Mouse (Mus musculus): Measurements from ENCODE around the gene Sim2. TPM values are rescaled to one million over a fixed set of nuclear protein-coding genes. Genes with fewer than 3 reads are reported as not detected.
A peak's percentile ranks its signal among the peaks of the same experiment; 100 is the strongest.

The Sim2 gene
- polyA plus RNA-seq, 1 experiment from 2014 or later: 0.22 TPM

DNA sequence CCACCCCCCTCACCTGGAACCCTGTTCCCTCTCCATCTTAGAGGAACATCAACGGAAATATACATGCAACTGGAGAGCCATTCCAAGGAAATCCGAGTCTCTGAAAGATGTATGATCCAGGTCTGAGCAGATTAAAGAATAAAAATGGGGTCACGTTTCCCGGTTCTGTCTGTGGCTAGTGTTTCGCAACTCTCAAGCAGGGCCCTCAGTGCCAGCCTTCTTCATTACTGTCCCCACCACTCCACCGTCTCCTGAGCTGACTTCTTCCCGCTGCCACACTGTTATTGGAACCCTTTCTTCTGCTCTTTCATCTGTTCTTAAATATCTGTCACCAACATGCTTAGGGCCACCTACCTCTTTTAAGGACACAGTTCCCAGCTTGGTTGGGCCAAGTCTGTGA lies 28.4 kb downstream of the Sim2 start:
- H3K9ac ChIP-seq (replicated peaks; ENCODE audit: low read depth, low read length): no peak overlapping the region
- H3K27ac ChIP-seq (ENCODE audit: low read length): no peak overlapping the region
- 81% methylated on average over 7 of the region's 7 CpGs for WGBS
- H3K9me3 ChIP-seq (ENCODE audit: control insufficient read depth, low read depth, low read length): no peaks in the 10 kb centered on the region
- ATAC-seq (ENCODE audit: insufficient number of reproducible peaks, insufficient read depth, low FRiP score, low read depth): no peak
- H3K27me3 ChIP-seq (ENCODE audit: control insufficient read depth, insufficient read depth, low read length): no peaks in the 10 kb centered on the region
- no peak overlapping the region for H3K4me3 ChIP-seq (ENCODE audit: low read depth, low read length)
- H3K4me1 ChIP-seq (ENCODE audit: control insufficient read depth, insufficient read depth, low read length): peaks cover 7% of the 10 kb centered on the region
- no peak overlapping the region for H3K4me2 ChIP-seq (replicated peaks; ENCODE audit: low read depth, low read length)
- no peaks in the 10 kb centered on the region for H3K36me3 ChIP-seq (ENCODE audit: control insufficient read depth, insufficient read depth, low read length)

DNA sequence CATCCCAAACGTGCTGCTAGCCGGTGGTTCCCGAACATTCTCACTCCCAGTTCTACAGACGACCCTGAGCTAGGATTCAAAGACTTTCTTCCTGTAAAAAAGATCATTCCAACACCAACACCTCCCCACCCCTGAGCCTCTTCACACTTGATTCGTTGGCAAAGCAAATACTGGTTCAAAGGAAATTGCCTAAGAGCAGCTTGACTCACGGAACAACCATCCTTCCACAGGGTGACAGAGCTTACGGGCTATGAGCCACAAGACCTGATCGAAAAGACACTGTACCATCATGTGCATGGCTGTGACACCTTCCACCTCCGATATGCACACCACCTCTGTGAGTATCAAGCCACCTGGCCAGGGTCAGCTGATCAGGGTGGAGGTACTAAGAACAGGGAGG lies 30.0 kb downstream of the Sim2 start:
- no peak overlapping the region for H3K9ac ChIP-seq (replicated peaks; ENCODE audit: low read depth, low read length)
- H3K4me2 ChIP-seq (replicated peaks; ENCODE audit: low read depth, low read length): no peak overlapping the region
- H3K36me3 ChIP-seq (ENCODE audit: control insufficient read depth, insufficient read depth, low read length): no peaks in the 10 kb centered on the region
- H3K27ac ChIP-seq (ENCODE audit: low read length): no peak overlapping the region
- 62% methylated on average over 9 of the region's 9 CpGs for WGBS
- H3K4me3 ChIP-seq (ENCODE audit: low read depth, low read length): no peak overlapping the region
- H3K4me1 ChIP-seq (ENCODE audit: control insufficient read depth, insufficient read depth, low read length): peaks cover 7% of the 10 kb centered on the region
- no peak for ATAC-seq (ENCODE audit: insufficient number of reproducible peaks, insufficient read depth, low FRiP score, low read depth)
- no peaks in the 10 kb centered on the region for H3K27me3 ChIP-seq (ENCODE audit: control insufficient read depth, insufficient read depth, low read length)
- H3K9me3 ChIP-seq (ENCODE audit: control insufficient read depth, low read depth, low read length): no peaks in the 10 kb centered on the region

DNA sequence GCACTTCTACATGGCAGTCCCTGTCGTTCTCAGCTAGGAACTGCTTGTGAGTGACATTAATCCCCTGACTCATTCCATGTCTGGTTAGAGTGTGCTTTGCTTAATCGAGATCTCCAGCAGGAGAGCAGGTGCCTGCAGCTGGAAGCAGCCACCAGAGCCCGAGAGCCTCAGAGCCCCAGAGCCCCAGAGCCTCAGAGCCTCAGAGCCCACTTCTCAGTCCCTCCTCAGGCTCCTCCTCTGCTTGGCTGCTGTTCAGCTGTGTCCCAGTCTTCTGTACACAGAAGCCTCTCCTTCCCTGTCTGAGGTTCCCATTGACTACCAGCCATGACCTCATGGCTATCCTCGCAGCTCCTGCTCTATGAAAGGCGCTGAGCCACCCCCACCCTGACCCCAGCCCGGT lies 32.6 kb downstream of the Sim2 start:
- no peak overlapping the region for H3K27ac ChIP-seq (ENCODE audit: low read length)
- no peaks in the 10 kb centered on the region for H3K36me3 ChIP-seq (ENCODE audit: control insufficient read depth, insufficient read depth, low read length)
- H3K9me3 ChIP-seq (ENCODE audit: control insufficient read depth, low read depth, low read length): no peaks in the 10 kb centered on the region
- H3K4me2 ChIP-seq (replicated peaks; ENCODE audit: low read depth, low read length): no peak overlapping the region
- H3K4me3 ChIP-seq (ENCODE audit: low read depth, low read length): no peak overlapping the region
- H3K27me3 ChIP-seq (ENCODE audit: control insufficient read depth, insufficient read depth, low read length): no peaks in the 10 kb centered on the region
- 29% methylated on average over 6 of the region's 6 CpGs for WGBS
- peak; percentile 81 for ATAC-seq (ENCODE audit: insufficient number of reproducible peaks, insufficient read depth, low FRiP score, low read depth)
- H3K4me1 ChIP-seq (ENCODE audit: control insufficient read depth, insufficient read depth, low read length): peaks cover 7% of the 10 kb centered on the region
- no peak overlapping the region for H3K9ac ChIP-seq (replicated peaks; ENCODE audit: low read depth, low read length)

DNA sequence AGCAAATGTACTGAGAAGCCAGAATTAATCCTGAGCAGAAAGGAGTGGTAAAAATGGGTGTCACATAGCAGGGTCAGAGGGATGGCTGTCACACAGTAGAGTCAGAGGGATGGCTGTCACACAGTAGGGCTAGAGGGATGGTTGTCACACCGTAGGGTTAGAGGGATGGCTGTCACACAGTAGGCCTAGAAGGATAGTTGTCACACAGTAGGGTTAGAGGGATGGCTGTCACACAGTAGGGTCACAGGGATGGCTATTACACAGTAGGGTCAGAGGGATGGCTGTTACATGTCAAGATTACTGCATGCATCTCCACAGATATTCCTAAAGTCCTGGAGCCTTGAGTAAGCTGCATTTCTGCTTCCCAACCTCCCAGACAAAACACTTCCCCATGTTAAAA lies 33.7 kb downstream of the Sim2 start:
- WGBS: 97% methylated on average over 1 of the region's 1 CpGs
- H3K9ac ChIP-seq (replicated peaks; ENCODE audit: low read depth, low read length): no peak overlapping the region
- no peaks in the 10 kb centered on the region for H3K9me3 ChIP-seq (ENCODE audit: control insufficient read depth, low read depth, low read length)
- ATAC-seq (ENCODE audit: insufficient number of reproducible peaks, insufficient read depth, low FRiP score, low read depth): no peak
- no peak overlapping the region for H3K27ac ChIP-seq (ENCODE audit: low read length)
- no peak overlapping the region for H3K4me2 ChIP-seq (replicated peaks; ENCODE audit: low read depth, low read length)
- no peak overlapping the region for H3K4me3 ChIP-seq (ENCODE audit: low read depth, low read length)
- H3K27me3 ChIP-seq (ENCODE audit: control insufficient read depth, insufficient read depth, low read length): no peaks in the 10 kb centered on the region
- H3K36me3 ChIP-seq (ENCODE audit: control insufficient read depth, insufficient read depth, low read length): no peaks in the 10 kb centered on the region
- H3K4me1 ChIP-seq (ENCODE audit: control insufficient read depth, insufficient read depth, low read length): peaks cover 7% of the 10 kb centered on the region

DNA sequence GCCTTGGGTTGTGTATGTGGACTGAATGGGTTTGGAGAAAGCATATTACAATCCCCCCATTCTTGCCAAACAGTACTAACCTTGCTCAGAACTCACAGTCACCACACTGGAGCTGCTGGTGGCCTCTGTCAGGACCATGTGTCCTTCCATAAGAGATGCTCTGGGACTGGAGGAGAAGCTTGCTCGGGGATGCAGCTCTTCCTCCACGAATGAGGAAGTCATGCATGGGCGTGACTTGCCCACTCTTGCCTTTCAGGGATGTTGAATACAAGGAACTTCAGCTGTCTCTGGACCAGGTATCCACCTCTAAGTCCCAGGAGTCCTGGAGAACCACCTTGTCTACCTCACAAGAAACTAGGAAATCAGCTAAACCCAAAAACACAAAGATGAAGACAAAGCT lies 37.6 kb downstream of the Sim2 start:
- H3K9ac ChIP-seq (replicated peaks; ENCODE audit: low read depth, low read length): no peak overlapping the region
- 88% methylated on average over 3 of the region's 3 CpGs for WGBS
- no peak overlapping the region for H3K4me2 ChIP-seq (replicated peaks; ENCODE audit: low read depth, low read length)
- H3K4me1 ChIP-seq (ENCODE audit: control insufficient read depth, insufficient read depth, low read length): peaks cover 13% of the 10 kb centered on the region
- no peak for ATAC-seq (ENCODE audit: insufficient number of reproducible peaks, insufficient read depth, low FRiP score, low read depth)
- no peak overlapping the region for H3K27ac ChIP-seq (ENCODE audit: low read length)
- no peaks in the 10 kb centered on the region for H3K36me3 ChIP-seq (ENCODE audit: control insufficient read depth, insufficient read depth, low read length)
- H3K9me3 ChIP-seq (ENCODE audit: control insufficient read depth, low read depth, low read length): no peaks in the 10 kb centered on the region
- H3K4me3 ChIP-seq (ENCODE audit: low read depth, low read length): no peak overlapping the region
- H3K27me3 ChIP-seq (ENCODE audit: control insufficient read depth, insufficient read depth, low read length): 0 out of 2 replicates have a peak, but pooled peaks cover 14% of the 10 kb centered on the region

DNA sequence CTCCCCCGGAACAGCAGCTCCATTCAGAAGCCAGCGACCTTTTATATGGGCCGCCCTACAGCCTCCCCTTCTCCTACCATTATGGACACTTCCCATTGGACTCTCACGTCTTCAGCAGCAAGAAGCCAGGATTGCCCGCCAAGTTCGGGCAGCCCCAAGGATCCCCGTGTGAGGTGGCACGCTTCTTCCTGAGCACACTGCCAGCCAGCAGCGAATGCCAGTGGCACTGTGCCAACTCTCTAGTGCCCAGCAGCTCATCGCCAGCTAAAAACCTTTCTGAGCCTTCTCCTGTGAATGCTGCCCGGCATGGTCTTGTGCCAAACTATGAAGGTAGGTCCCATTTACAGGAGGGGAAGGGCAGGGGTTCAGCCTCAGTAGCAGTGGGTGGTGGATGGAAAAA lies 38.5 kb downstream of the Sim2 start:
- Histone ChIP-seq H3K4me2 (replicated peaks; ENCODE audit: low read depth, low read length) (no peak overlapping the region), H3K9me3 (ENCODE audit: control insufficient read depth, low read depth, low read length) (no peaks in the 10 kb centered on the region), H3K4me3 (ENCODE audit: low read depth, low read length) (no peak overlapping the region), H3K36me3 (ENCODE audit: control insufficient read depth, insufficient read depth, low read length) (no peaks in the 10 kb centered on the region), H3K9ac (replicated peaks; ENCODE audit: low read depth, low read length) (no peak overlapping the region), H3K4me1 (ENCODE audit: control insufficient read depth, insufficient read depth, low read length) (peaks cover 7% of the 10 kb centered on the region), H3K27me3 (ENCODE audit: control insufficient read depth, insufficient read depth, low read length) (0 out of 2 replicates have a peak, but pooled peaks cover 14% of the 10 kb centered on the region), H3K27ac (ENCODE audit: low read length) (no peak overlapping the region)
- WGBS: 75% methylated on average over 11 of the region's 11 CpGs
- ATAC-seq (ENCODE audit: insufficient number of reproducible peaks, insufficient read depth, low FRiP score, low read depth): no peak

DNA sequence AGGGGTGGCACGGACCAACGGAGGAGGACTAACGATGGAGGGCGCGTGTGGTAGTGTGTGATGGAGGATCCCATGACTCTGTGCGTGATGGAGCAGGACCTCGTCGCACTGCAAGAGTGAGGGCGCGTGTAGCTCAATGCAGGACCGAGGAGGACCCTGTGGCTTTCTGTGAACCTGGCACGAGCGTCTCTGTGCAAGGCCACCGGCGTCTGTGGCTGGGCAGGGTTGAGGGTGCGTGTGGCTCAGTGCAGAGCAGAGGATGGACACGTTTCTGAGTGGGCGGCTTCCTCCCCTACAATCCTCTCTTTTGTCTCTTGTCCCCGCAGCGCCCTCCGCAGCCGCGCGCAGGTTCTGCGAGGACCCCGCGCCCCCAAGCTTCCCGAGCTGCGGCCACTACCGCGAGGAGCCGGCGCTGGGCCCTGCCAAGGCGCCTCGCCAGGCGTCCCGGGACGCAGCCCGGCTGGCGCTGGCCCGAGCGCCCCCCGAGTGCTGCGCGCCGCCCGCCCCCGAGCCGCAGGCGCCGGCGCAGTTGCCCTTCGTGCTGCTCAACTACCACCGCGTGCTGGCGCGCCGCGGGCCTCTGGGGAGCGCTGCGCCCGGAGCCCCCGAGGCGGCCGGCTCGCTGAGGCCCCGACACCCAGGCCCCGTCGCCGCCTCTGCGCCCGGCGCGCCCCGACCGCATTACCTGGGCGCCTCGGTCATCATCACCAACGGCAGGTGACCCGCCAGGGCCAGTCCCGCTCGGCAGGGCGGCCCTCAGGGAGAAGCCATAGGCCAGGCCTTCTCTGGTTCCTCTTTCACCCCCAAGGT lies 40.6 kb downstream of the Sim2 start:
- H3K4me3 ChIP-seq (ENCODE audit: low read depth, low read length): peak overlapping the region; percentile 38
- H3K4me2 ChIP-seq (replicated peaks; ENCODE audit: low read depth, low read length): peak overlapping the region; percentile 96
- H3K27ac ChIP-seq (ENCODE audit: low read length): no peak overlapping the region
- 2% methylated on average over 75 of the region's 83 CpGs for WGBS
- H3K4me1 ChIP-seq (ENCODE audit: control insufficient read depth, insufficient read depth, low read length): peaks cover 7% of the 10 kb centered on the region
- ATAC-seq (ENCODE audit: insufficient number of reproducible peaks, insufficient read depth, low FRiP score, low read depth): peak; percentile 51; the same call in 1 of the 2 replicates
- H3K9me3 ChIP-seq (ENCODE audit: control insufficient read depth, low read depth, low read length): no peaks in the 10 kb centered on the region
- 0 out of 2 replicates have a peak, but pooled peaks cover 14% of the 10 kb centered on the region for H3K27me3 ChIP-seq (ENCODE audit: control insufficient read depth, insufficient read depth, low read length)
- H3K9ac ChIP-seq (replicated peaks; ENCODE audit: low read depth, low read length): peak overlapping the region; percentile 33; the same call in 1 of the 2 replicates
- no peaks in the 10 kb centered on the region for H3K36me3 ChIP-seq (ENCODE audit: control insufficient read depth, insufficient read depth, low read length)

DNA sequence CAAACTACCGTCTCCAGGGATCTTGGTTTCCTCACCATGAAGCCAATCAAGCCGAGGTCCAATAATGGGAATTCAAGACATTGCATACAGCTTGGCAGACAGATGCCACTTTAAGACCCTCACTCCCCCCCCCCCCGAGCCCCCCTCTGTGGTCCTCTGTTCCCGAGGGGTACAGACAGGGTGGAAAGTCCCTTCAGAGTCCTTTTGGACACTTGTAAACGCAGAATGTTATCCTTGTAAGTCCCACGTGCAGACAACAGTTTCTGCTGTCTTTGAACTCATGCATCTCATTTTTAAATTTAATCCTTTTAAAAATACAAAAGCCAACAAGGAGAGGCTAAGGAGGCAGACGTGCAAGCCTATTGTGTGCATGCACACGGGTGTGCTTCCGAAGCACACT lies 41.5 kb downstream of the Sim2 start:
- Histone ChIP-seq H3K9me3 (ENCODE audit: control insufficient read depth, low read depth, low read length) (no peaks in the 10 kb centered on the region), H3K36me3 (ENCODE audit: control insufficient read depth, insufficient read depth, low read length) (no peaks in the 10 kb centered on the region), H3K27ac (ENCODE audit: low read length) (no peak overlapping the region), H3K27me3 (ENCODE audit: control insufficient read depth, insufficient read depth, low read length) (0 out of 2 replicates have a peak, but pooled peaks cover 14% of the 10 kb centered on the region), H3K4me2 (replicated peaks; ENCODE audit: low read depth, low read length) (no peak overlapping the region), H3K4me3 (ENCODE audit: low read depth, low read length) (no peak overlapping the region), H3K4me1 (ENCODE audit: control insufficient read depth, insufficient read depth, low read length) (peaks cover 7% of the 10 kb centered on the region), H3K9ac (replicated peaks; ENCODE audit: low read depth, low read length) (no peak overlapping the region)
- 51% methylated on average over 9 of the region's 9 CpGs for WGBS
- ATAC-seq (ENCODE audit: insufficient number of reproducible peaks, insufficient read depth, low FRiP score, low read depth): no peak

Measured in stomach, embryonic 14.5 days (tissue).